Mouse (Mus musculus): ENCODE measurements at regions not wholly inside any gene's neighbourhood (a gene's known extent, or its start where the extent isn't known, plus 50 kb on each side); places are given as distances from the start of the nearest gene placed in this dataset.

DNA sequence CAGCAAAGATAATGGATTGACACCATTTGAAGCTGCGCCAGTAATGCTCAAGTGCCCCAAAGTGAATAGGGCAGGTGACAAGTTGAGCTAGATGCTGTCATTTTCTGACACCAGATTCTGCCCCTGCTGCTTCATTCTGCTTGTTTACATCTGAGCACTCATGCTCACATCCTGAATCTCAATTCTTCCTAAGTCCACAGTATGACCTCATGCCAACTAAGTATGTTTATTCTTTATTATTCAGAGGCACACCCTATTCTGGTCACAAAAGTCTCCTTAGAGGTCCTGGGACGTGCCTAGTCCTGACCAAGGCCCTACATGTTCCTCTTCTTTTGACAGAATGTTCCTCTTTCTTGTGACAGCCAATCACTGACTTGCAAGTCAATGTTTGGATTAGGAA lies 938.1 kb downstream of the Robo2 start:
- no peak for TF ChIP-seq EP300 (IDR thresholded peaks at IDR 0.05; ENCODE audit: low read depth)
- TF ChIP-seq CTCF (IDR thresholded peaks at IDR 0.05; ENCODE audit: low read depth) = no peak

Measured in heart, postnatal 0 days (tissue).